Mouse (Mus musculus) urinary bladder, adult 2 months (tissue): Measurements from ENCODE around the gene Ap1g2. TPM values are rescaled to one million over a fixed set of nuclear protein-coding genes. Genes with fewer than 3 reads are reported as not detected.

Experiments used
- DNase-seq: peaks from one replicate; pipeline ENCODE4 v3.0.0; 2022; ENCODE audit warnings: low spot score
- polyA plus RNA-seq: library from polyadenylated mRNA; depleted of rRNA; stranded (reverse); fragments of >200 nt; gene quantifications from 2 replicates; pipeline ENCODE4 v1.2.3, GENCODE M21; 2012

Ap1g2 gene
- polyA plus RNA-seq, 1 experiment = 26.6 TPM

DNA sequence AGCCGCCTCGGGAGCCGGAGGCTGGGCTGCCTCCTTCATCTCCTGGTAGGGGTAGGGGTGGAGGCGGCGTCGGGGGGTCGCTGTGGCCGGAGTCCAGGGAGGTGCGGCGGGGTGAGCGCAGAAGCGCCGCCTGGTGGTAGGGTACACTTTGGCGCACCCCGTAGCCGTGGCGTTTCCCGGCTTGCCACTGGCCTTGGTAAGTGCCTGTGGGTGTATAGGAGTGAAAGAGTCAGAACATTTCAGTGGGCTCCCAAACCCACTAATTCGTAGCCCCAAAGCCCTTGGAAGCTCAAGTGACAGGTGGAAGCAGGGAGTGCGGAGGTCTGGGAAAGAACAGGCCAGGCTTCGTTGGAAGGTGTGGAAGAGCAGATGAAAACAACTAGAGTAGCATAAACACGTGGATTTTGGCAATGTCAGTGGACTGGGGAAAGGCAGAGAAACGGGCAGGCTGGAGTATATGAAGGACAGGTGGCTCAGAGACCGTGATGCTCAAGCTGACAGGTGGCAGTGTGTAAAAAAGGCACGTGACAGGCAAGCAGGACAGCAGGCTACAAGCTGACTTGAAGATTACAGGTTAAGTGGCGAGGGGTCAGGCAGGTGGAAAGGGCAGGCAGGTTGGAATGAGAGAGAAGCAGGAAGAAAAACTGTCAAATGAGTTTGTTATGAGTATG lies 7.7 kb upstream of the Ap1g2 start:
- DNase-seq = no peak

DNA sequence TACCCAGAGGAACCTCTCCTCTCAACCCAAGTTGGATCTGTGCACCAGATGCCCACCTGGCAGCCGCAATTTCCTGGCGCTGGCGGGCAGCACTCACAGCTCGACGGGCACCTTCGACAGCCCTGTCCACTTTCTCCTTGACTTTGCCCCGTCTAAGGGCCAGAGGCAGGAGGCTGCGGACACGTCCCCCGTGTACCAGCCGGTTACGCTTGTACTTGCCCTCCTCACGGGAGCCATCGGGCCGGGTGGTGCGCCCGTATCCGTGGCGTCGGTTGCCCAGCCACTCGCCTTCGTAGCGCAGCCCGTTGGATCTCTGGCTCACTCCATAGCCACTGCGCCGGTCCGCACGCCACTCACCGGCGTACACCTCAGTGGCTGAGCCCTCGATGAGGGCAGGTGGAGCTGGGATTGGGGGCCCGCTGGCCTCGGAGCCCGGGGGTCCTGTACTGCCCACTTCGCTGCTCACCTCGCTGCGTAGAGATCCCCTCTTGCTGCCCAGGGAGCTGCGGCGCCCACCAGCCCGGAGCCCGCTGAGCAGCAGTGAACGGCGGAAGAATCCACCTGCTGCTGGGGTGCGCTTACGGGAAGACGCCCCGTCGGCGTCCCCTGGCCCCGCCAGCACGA lies 7.1 kb upstream of the Ap1g2 start:
- DNase-seq = no peak

DNA sequence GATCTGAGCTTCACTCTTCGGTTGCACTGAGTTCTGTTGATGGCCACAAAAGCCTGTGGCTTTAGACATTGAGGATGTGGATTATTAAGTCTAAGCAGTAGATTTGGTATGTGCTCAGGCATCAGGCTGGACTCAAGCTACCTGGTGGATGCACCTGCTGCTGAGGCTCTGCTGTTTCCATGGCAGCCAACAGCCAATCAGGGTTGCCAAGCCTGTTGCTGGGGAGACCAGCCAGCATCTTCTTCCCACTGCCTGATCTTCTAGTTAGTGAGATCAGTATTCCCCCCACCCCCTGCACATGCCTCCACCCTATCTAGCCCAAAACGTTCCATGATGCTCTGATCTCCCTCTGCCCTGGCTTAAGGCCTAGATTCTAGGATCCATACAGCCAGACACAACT lies 5.3 kb upstream of the Ap1g2 start:
- DNase-seq = no peak

DNA sequence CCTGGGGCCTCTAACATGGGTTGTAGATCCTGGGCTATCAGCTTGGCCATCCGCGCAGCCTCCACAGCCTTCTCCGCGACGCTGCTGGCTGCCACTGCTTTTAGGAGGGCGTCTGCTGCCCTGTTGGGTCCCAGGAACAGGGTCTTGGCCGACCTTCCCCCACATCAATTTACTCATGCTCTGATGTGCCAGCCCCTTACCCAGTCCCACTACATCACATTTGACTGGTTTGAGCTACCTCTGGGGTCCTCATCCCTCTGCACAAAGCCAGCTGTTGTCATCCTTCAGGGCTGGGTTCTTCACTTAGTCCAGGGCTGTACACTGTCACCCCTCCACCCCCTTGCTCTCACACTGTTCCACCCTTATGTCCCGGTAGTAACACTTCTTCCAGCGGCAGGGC lies 3.7 kb upstream of the Ap1g2 start:
- no peak for DNase-seq

DNA sequence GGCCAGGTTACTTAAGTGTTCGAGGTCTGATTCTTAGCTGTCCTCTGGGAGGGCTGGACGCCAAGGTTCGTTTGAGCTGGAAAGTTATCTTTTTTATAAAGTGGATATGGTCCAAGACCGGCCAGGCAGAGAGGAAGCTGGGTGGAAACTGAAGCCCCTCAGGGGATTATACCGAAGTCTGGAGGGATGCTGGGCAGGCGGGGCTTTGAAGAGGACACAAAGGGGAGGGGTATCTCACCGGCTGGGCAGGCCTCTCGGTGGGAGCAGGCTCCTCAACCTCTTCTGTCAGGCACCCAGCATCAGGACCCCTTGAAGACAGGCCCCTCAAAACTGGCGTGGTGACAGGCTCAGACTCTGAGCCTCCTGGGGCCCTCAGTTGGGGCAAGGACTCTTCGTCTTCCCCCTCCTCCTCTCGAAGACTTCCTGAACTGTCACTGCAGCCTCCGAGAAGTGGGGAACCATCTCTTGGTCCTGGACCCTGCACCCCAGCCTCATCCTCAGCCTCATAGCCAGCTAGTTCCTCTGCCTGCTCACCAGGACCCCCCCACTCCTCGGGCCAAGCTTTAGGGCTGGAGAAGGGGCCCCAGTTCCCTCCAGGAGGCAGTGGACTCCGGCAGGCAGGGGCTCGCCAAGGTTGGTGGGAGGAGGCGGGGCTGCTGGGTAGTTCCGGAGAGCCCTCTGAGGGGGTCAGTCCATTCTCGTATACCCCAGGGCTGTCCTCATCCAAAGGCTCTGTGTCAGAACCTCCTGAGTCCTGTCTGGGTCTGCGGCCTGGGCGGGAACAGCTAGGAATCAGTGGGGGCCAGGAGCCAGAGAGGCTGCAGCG lies 2.9 kb upstream of the Ap1g2 start:
- no peak for DNase-seq

DNA sequence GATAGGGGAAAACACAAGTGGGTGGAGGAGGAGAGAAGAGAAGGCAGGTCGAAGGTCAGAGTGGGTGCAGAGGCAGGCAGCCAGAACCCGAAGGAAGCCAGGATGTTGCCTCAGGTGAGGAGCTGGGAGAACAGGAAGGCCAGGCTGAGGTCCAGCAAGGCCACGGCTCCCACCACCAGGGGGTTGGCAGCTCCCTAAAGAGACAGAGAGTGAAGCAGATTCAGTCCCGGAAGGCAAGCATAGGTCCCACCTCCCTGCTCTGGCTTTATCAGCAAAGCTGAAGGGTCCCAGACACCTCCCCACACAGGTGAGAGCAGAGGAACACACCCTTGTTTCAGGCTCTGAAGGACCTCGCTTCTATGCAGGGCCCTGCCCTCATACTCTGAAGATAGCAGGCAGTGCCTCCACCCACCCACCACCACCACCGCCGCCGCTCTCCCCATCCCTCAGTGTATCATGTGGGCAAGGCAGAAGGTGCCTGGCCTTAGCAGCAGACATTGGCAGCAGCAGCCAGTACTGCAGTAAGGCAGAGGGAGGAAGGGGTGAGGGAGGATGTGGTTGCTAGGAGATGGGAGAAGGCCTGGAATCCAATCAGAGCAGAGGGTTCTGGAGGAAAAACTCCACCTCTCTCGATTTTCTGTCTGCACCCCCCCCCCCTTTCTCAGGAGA lies 1.9 kb upstream of the Ap1g2 start:
- DNase-seq = no peak

DNA sequence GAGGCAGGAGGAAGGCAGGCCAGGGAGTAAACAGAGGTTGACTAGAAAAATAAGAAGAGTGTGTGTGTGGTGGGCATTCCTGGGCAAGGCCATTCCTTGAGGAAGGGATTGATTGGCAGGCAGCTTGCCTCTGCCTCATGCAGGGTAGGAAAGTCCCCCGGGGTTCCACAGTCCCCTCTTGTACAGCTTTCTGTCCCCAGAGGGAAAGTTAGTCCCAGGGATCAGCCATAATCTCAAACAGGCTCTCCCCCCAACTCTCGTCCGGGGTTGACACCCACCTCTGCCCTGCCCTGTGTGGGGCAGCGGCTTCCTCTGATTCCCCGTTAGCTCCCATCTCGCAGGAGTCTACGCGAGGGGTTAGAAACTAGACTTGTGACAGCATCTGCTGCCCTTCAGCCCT lies 597 bp upstream of the Ap1g2 start:
- no peak for DNase-seq

DNA sequence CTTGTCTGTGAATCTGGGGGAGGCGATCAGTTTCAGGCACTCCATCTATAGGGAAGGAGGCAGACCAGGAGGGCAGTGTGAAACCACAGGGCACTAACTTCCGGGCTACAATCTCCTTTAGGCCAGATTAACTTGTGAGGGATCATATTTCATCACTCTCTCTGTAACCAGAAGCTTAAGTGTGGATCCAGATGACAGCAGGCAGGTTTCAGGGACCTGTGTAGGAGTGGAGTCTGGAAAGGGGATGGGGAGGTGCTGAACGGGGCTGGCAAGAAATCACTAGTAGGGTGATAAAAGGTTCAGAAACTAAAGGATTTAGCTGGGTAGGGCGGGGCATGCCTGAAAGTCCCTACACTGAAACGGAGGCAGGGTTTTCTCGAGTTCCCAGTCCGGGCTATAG lies 1.0 kb downstream of the Ap1g2 start:
- DNase-seq = no peak

DNA sequence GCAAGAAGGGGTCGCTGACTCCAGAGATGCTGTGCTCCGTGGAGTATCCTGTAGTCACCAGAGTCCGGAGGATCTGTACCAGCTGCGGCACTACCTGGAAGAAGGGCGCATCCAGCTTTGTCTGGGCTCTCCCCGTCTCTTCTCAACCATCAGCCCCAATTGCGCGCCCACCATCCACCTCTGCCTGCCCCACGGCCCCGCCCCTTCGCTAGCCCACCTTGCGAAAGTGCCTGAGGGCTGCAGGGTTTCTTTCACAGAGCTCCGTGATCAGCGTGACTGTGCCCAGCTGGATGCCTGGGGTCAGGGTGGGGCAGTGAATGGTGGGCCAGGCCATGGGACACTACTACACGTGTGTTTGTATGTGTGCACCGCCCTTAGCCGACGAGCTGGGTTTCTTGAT lies 2.0 kb downstream of the Ap1g2 start:
- no peak for DNase-seq

DNA sequence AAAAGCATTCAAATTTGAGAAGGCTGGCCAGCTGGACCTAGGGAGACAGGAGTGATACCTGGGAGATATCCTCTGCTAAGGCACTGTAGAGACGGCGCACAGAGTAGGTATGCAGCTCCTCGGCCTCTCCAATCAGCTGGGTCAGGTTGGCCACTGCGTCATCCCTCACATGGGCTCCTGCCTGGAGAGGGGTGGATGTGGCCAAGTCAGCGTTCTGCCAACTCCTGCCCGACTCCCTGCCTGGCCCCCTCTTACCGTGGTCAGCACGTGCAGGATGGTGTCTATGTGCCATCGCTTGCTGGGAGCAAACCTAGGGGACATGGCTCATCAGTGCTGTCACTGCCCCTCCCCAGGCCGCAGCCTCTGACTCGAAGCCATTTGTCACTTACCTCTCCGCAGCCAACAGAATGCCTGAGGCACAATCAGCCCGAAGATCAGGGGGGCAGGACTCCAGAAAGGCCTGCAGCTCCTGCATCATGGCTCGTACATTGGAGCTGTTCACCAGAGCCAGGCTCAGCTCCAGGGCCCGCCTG lies 4.1 kb downstream of the Ap1g2 start:
- no peak for DNase-seq

DNA sequence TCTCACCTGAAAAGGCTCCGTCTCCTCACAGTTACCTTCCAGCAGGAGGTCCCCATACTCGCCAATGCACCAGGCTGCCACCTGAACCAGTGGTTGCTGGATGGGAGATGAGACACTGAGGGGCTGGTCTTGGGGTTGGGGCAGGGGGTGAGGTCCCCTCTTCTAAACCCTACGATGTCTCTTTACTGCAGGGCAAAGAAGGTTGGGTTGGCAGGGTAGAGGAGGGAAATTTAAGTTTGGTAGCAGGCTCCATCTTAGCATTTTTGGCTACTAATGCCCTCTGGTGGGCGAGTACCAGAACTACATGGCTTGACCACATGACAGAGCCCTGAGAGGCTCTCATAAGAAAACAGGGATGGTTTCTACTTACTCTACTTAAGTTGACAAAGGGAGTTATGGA lies 4.8 kb downstream of the Ap1g2 start:
- no peak for DNase-seq

DNA sequence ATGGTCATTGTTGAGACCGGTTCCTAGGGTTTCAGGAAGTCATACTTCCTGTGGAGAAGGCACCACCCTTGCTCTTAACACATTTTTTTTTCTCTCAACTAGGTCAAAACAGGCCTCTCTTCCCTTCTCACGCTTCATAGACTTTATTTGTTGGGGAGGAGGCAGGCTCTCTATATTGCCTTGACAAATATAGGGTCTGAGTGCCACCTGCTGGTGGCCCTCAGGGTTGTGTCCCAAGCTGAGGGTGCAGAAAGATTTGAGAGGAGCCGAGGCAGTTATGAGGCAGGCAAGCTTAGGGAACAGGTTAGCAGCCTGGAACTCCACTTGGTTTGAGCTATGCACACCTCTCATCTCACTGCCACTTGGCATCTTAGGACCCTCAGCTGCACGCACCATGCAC lies 8.3 kb downstream of the Ap1g2 start:
- DNase-seq = no peak

DNA sequence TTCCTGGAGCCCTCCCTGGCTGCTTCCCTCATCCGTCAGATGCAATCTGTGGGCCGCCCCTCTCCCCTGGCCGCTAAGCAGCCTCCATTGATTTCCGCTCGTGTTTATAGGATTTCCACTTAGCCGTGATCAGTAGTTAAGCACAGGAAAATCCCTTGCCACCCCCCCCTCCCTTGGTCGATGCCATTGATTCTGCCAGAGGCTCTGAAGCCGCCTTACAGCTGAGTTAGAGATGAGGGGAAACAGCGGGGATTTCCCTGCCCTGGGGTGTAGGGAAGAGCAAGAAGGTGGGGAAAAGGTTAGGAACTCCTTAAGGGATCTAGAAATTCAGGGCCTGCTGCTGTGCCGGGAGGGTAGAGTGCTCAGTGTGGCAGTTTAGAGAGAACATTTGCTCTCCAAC lies 8.7 kb downstream of the Ap1g2 start:
- no peak for DNase-seq

DNA sequence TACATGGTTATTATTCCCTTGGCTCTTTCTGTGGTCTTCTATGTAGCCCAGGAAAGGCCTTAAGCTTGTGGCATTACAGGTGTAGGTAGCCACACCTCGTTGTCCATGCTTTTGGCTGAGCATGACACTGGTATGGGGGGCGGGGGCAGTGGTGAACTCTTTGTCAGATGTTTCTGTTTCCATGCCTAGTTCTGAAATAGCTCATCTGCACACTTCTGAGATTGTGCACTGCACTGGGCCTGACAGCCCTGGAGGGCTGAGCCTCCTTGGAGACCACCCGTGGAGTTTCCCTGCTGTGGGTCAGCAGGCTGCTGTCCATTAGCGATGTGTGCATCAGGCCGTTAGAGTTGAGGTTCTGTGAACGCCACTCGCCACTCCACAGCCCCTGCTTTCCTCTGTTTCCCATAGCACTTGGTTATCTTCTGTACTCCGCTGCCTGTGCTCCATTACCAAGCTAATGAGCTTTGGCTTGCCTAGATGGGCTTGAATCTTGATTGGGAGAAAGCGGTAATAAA lies 9.8 kb downstream of the Ap1g2 start:
- no peak for DNase-seq

DNA sequence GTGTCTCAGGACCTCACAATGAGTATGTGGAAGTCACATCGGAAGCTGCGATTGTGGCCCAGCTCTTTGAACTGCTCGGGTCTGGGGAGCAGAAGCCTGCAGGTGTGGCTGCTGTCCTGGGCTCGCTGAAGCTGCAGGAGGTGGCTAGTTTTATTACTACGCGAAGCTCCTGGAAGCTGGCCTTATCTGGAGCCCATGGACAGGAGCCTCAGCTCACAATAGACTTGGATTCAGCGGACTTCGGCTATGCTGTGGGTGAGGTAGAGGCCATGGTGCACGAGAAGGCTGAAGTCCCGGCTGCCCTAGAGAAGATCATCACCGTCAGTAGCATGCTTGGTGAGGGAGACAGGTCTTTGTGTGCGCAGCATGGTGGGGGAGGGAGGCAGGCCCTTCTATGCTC lies 10.7 kb downstream of the Ap1g2 start:
- DNase-seq = no peak

DNA sequence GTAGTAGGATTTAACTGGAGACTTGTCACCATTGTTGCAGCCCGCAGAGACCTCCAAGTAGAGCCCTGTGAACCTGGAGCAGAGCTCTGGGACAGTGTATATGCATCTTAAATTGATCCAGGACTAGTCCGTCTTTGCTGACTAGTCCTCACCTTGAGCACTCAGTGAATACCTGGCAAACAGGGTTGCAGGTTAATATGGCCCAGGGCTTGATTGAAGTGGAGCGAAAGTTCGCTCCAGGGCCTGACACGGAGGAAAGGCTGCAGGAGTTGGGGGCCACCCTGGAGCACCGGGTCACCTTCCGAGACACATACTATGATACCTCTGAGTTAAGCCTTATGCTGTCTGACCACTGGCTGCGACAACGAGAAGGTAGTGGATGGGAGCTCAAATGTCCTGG lies 11.1 kb downstream of the Ap1g2 start:
- no peak for DNase-seq

DNA sequence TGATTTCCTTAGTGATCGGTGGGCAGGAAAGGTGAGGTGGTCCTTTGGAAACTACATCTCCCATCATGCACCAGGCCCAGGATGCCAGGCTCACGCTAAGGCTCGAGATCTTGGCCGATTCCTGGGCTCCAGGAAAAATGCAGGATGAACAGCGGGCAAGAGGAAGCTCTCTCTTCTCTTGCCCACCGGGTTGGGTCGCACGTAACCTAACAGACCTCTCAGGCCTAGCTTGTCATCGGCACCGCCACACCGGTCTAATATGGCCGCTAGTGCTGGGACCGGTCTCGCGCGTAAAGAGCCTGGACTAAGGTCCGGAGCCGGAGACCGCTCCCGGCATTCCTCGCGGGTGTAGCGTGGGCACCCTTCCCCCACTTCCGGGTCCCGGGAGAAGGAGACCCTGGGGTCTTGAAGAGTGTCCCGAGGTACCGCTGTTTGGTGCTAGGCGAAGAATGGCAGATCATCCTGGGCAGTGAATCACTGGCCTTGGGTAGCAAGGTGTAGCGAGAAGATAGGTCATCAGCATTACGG lies 11.6 kb downstream of the Ap1g2 start, which contains the start of gene Thtpa:
Thtpa (plus strand) TSS at position 81 of the 528 bp plus-strand sequence.
- DNase-seq = peak; percentile 76

DNA sequence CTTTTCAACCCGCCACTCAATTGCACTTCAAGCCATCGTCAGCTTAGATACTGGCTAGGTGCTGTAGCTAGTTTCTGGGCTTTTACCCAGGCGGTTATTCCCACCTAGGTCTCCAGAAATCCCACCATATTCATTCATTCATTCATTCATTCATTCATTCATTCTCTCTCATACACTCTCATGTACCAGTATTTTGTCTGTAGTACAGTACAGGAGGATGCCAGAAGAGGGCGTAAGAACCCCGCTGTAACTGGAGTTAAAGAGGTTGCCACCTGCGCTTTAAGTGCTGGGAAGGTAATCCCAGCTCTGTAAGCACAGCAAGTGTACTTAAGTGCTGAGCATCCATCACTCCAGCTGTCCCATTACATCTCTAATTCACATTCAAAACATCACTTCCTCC lies 12.5 kb downstream of the Ap1g2 start:
- DNase-seq = no peak

DNA sequence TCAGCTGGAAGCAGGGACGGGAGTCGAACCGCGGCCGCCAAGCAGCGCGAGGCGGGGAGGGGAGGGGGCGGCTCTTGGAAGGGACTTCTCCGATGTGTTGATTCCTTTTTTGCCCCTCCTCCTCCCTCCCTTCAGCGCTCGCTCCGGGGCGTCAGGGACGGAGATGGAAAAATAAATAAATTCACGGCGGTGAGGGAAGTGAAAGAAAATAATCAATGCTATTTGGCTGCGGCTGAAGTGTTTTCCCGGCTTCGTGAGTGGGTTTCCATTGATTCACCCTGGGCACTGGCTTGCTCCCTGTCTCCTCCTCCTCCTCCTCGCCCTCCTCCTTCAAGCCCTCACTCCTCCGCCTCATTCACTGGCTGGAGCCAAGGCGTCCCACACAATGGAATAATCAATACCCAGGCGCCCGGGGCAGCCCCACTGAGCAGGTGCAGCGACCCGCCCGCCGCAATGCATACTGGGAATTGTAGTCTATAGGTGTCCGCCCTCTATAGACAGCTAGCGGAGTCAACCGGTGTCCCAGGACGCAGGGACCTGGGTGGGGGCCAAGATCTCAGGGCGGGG lies 14.3 kb downstream of the Ap1g2 start, which contains the start of gene Zfhx2:
Zfhx2 (minus strand) TSS at position 314 of the 567 bp plus-strand sequence.
- peak; percentile 73 for DNase-seq

DNA sequence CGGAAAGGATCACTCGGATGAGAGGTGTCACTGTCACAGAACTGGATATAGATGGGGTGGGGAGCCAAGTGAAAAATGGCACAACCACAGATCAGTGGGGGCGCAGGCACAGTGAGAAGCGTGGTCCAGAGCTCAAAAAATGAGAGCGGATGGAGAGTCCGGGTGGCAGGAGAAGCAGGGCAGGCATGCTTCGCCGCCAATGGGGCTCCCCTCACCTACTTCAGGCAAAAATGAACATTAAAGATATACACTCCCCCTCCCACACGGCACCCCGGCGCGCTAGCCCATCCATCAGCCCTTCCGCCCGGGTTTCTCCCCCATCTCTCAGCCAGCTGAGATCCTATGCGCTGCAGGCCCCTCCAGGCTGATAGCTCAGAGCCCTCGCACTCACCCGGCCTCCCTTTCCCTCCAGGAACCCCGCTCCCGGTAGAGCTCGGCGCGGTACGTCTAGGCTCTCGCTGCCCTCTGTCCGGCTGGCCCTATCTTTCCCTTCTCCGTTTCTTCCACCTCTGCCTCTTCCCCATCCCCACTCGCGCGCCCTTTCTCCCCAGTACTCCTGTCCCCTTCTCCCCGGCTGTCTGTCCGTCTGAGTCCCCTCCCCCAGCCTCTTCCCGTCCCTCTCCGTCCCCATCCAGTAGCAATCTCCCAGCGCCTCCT lies 15.1 kb downstream of the Ap1g2 start:
- DNase-seq = no peak
